Mouse (Mus musculus): ENCODE results near the gene Prr12. TPM values are rescaled to one million over a fixed set of nuclear protein-coding genes. Genes with fewer than 3 reads are reported as not detected.

The Prr12 gene
- total RNA-seq, 2 experiments from 2014 or later: 75.7 to 77.5 TPM

DNA sequence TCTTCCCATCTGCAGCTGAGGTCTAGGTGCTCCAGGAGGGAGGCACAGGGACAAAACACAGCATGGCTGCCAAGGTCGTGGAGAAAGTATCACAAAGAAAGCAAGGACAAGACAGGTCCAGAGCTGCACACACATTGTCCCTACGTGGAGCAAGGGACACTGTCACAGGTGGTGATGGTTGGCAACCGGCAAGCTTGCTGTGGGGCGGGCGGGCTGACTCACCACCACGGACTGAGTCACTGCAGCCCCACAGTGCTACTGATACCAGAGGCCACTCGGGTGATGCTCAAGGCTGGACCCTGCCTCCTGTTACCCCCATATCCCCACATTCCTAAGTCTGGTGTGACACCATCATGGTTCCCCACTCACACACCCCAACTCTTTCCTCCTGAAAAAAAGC is 50.2 kb downstream of the Prr12 start:
- DNase-seq (ENCODE audit: low spot score in 2 of 2): no peak

DNA sequence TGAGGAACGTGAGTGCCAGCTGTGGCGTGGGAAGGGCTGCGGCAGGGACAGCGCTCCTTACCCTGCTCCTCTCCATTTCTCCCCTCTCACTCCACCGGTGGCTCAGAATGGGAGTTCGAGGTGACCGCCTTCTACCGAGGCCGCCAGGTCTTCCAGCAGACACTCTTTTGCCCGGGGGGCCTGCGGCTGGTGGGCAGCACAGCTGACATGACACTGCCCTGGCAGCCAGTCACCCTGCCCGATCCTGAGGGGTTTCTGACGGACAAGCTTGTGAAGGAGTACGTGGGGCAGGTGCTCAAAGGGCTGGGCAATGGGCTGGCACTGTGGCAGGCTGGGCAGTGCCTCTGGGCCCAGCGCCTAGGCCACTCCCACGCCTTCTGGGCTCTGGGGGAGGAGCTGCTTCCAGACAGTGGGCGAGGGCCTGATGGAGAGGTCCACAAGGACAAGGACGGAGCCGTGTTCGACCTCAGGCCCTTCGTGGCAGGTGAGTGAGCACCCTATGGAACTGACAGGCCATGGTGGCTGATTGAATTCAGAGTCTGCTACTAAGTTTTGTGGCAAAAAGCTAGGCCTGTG is 52.1 kb downstream of the Prr12 start:
- DNase-seq (ENCODE audit: low spot score in 2 of 2): no peak

DNA sequence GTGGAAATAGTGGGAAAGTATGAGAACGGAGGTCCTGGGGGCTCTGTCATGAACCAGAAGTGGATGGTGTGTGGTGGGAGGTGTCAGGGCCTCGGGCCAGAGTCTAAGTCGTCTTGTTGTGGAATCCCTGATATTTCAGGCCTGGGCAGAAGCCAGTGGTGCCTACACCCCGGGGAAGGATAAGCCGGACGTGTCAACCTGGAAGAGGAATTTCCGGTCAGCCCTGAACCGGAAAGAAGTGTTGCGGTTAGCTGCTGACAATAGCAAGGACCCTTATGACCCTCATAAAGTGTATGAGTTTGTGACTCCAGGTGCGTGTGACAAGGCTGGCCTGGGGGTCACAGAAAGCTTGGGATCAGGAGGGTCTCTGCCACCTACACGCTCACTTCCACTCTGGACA is 52.9 kb downstream of the Prr12 start:
- DNase-seq (ENCODE audit: low spot score in 2 of 2): no peak

DNA sequence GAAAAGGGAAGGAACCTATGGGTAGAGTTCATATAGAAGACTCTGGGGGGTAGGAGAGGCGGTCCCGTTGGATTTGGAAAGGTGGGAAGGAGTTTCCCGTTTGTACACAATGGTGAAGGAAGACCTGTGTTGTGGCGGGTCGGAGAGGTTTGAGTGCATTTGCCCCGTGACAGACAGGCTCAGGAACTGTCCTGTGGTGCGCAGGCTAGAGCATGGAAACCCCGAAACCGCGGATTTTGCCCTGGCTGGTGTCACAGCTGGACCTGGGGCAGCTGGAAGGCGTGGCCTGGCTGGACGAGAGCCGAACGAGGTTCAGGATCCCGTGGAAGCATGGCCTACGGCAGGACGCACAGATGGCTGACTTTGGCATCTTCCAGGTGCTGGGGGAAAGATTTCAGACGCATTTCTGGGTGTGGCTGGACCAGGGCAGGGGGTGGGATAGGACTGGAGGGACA is 54.2 kb downstream of the Prr12 start, which contains the start of gene Bcl2l12:
Gene Bcl2l12 (minus strand): TSS at position 212 of the 455 bp plus-strand sequence.
- DNase-seq (ENCODE audit: low spot score in 2 of 2): no peak

DNA sequence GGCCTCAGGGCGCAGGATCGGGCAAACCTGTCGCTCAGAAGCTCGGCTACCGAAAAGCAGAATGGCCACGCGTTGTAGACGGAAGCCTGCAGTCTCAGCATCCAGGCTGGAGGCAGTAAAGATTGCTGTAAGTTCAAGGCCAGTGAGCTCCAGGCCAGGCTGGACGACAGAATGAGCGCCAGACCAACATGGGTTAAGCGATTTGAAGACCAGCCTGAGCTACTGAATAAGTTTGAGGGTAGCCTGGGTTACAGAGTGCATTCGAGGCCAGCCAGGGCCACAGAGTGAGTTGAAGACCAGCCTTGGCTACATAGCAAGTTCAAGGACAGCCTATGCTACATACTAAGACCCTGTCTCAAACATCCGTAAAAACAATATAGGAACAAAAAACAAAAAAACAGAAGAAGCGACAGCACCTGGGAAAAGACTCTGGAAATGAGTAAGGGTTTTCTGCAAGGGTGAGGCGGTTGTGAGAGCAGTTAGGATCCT is 54.7 kb downstream of the Prr12 start:
- no peak for DNase-seq (ENCODE audit: low spot score in 2 of 2)

DNA sequence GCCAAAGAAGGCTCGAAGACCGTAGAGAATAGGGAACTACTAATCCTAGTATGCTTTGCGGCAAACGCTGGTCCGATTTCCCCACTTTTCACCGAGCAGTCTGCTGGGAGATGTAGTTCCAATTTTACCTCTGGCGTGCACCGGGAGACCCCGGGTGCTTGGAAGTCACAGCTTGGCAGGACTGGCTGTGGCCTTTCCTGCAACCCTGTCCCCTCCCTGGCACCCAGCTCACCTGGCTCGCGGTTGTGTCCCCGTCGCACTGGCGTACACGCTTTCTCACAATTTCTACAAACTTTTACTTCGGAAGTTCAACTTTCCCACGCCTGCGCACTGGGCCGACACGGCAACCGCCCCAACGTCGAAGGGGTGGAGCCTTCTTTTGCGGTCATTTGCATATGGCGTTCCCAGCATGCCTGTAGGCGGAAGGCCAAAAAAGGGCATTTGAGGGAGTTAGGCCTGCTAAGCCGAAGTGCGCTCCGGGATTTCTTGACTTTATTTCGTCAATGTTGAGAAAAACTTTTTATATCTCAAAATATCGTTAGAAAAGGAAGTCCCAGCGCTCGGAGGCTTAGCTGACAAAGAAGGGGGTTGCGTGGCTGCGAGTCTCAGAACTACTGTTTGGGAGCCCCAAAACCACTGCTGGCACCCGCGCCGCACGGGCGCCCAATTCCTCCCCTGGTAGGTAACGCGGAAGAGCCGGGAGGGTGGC is 55.3 kb downstream of the Prr12 start, which contains the start of gene Irf3:
Gene Irf3 (plus strand): TSS at position 418 of the 709 bp plus-strand sequence.
- peak; percentile 95 to 98 for DNase-seq (ENCODE audit: low spot score in 2 of 2)

DNA sequence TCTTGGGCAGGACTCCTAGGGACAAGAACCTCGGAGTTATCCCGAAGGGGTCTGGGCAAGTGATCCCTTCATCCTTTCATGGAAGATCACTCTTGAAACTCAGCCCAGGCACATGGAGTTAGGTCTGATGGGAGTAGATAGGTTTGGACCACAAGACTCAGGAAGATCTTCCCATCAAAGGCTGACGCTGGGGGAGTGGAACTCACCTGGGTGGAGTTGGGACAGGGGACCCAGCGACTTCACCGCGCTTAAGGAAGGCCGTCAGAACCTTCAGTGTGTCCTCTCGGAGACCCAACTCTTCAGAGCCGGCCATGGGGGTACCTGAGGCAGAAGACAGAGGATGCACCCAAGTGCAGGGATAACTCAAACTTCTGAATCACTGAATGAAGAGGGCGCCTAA is 56.0 kb downstream of the Prr12 start:
- DNase-seq (ENCODE audit: low spot score in 2 of 2): no peak

DNA sequence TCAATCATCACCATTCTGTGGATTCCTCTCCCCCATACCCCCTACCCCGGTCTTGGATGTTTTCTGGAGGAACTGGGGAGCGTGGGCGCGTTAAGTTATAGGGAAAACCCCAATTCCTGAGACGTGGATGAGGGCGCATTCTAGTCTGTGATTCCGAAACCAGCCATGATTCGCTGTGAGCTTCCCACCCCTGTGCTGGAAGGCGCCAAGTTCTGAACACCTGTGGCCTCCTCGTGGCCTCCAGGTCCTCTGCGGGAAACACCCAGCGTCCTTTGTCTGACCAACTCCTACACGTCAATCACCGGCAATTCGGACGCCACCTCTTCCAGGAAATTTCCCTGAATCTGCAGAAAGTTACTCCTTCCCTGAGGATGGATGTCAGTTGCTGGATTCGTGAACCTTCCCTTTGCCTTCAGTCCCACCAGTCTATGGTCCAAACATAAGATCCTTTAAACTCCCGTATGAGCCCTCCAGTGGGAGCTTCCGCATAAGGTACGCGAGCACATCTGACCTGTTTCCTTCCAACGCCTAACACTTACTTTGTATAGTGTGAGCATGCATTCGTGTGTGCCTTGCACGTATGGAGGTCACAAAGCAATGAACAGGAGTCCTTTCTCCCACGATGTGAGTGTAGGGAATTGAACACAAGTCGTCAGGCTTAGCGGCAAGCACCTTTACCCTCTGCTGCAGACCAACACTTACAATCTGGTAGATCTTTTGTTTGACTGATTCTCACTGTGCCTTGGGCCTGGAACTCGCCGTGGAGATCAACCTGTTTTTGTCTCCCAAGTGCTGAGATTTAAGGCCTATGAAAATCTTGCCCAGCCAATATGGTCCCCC is 65.6 kb downstream of the Prr12 start:
- no peak for DNase-seq (ENCODE audit: low spot score in 2 of 2)

DNA sequence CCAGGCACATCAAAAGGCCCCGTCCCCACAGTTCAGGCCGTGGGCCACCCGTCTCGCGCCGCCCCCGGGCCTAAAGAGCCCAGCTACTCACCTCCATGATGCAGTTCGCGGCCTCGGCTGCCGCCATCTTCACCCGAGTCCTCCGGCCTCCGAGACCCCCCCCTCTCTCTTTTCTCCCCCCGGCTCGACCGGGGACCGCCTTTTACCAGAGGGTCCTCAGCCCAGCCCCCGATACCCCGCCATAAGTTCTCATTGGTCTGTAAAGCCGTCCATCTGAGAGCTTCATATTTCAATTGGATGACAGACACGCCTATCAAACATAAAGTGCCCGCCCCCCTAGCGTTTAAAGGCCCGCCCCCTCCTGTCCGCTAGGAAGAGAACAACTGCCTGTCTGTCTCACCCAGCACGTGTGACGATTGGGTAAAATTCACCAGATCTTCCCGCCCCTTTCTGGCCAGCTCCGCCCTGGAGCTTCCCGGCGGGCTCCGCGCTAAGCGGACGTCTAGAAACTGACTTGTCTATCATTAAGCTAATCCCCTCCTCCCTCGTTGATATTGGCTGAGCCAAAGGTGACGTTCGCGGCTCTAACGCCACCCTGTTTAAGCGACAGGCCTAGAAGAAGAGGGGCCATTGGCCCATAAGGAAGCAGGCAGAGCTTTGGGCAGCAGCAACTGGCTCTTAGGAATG is 66.3 kb downstream of the Prr12 start, which contains the start of gene Prmt1:
Gene Prmt1 (minus strand): TSS at position 377 of the 687 bp plus-strand sequence.
- DNase-seq (ENCODE audit: low spot score in 2 of 2): peak; percentile 99

DNA sequence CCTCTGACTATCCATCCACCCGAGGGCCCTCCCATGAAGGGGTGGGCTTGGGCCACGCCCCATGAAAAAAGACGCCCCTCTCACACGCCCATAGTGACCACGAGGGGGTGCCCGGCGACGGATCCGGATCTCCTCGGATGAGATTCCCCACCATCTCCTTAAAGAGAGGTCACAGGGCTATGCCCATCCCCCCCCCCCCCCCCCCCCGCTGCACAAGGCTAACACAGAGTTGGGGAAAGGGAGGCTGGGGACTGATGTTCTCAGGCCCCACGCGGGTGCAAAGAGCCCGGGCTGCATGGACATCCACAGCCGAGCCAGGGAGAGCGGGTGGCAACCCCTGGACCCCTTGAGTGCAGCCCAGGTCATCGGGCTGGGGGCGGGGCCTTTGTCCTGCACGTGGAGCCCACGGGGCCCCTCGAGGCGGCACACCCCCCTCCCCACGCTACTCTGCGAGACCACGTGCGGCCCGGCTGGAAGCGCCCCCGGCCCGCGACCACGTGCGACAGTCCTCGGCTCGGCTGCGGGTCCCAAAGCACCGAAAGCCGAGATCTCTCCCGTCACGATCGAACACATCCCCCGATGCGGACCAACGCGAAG is 67.0 kb downstream of the Prr12 start:
- peak in 1 of 2 experiments; percentile 54 for DNase-seq (ENCODE audit: low spot score in 2 of 2)

DNA sequence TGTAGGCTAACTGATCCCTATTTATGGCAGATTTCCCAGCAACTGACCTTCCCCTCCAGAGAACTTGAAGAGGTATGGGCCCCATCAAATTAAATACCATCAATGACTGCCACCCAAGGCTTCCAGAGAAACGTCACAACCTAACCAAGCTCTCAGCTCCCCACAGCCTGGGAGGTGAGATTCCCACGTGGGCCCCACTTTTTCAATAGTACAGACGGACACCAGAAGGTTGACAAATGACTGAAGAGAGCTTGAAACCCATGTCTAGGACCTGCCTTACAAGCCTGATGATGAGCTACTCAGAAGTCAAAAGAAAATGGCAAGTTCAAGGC is 67.9 kb downstream of the Prr12 start:
- no peak for DNase-seq (ENCODE audit: low spot score in 2 of 2)

DNA sequence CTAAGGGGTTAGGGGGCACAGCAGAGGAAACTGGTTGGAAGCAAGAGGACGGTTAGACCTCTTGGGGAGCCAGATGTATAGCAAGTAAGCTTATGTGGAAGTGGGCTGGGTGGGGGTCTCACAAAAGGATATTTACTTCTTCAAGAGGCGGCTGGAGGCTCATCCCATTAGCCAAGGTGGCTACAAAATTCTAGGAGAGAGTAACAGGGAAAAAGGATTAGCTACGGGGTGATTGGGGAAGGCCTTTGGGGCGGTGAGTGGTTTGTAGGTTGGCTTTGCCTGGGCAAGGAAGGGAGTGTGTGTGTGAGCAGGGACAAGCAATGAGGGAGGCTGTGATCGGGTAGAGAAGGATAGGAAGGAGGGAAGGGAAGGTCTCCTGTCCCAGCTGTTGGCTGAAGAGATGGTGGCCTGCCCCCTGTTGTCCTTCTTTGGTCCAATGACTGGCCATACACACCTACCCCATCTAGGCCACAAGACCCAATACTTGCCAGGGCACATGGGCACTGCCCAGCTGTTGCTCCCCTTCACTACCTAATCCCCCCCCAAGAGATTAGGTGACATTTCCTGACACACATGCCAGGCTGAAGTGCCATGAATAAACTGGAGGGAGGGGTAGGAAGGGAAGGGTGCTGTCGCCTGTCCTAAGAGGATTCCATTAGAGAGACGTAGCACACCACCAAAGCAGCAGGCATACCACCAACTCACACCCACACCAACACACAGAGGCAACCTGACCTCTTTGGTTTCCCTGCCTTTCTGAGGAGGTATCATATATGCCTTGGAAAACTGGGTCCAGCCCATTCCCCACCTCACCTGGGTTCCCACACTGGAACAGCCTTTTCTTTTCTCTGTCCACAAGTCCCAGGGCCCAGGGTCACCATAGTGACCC is 68.5 kb downstream of the Prr12 start:
- DNase-seq (ENCODE audit: low spot score in 2 of 2): no peak

DNA sequence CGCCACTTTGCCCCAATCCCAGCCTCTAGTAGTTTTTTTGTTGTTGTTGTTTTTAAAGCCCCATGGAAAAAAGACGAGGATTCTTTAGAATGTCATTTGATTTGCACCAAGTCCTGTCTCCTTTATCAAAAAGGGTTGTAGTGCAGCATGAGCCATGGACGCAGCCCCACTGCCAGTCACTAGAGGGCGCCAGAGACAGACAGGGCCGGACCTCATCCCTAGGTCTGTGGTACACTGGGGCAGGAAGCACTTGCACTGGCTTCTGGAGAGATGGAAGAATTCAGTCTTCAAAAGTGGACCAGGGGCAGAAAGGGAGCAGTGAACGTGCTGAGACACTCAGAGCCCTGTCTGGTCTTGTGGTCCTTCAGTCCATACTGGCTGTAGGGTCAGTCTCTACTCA is 69.6 kb downstream of the Prr12 start:
- peak; percentile 69 to 90 for DNase-seq (ENCODE audit: low spot score in 2 of 2)

DNA sequence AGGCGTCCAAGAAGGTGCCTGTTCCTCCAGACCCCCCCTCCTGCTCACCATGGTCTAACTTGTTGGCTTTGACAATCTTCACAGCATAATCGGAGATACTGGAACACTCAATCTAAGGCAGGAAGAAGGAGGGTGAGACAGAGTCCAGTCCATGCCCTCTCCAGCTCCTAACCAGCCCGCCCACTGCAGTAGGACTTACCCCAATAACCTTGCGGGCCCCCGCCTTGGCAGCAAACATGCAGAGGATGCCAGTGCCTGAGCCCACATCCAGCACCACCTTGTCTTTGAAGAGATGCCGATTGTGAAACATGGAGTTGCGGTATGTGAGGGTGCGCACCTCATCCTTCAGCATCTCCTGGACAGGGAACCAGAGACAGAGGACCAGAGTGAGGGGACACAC is 71.1 kb downstream of the Prr12 start:
- no peak for DNase-seq (ENCODE audit: low spot score in 2 of 2)

DNA sequence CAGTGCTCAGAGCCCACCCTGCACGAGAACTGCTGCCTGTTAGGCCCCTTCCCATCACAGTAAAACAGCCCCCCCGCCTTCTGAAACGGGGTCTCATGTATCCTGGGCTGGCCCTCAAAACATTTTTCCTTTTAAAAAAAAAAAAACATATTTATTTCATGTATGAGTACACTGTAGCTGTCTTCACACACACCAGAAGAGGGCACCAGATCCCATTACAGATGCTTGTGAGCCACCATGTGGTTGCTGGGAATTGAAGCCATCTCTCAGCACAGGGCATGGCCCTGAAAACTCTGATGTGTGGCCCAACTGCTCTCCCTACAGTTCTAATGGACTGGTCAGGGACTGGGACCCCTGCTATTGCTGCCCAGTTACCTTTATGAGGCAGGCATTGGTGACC is 74.4 kb downstream of the Prr12 start:
- no peak for DNase-seq (ENCODE audit: low spot score in 2 of 2)

Small RNA genes lying within 50 kb of the gene (microRNA-seq; reads per million reads assigned to microRNA genes)
- 0.99 to 1.8 reads per million in 2 experiments for gene Mir7054

Other genes starting within 250 kb of the Prr12 start
- 10 to 100 TPM; 30.7 to 32.7 TPM for gene Nup62, start 236.8 kb downstream of the Prr12 start, total RNA-seq (2021)
- gene Il4i1, start 236.5 kb downstream of the Prr12 start, total RNA-seq (2021): 1 to 10 TPM; 1.8 to 2.0 TPM
- 10 to 100 TPM; 27.4 to 27.9 TPM for gene Atf5, start 236.2 kb downstream of the Prr12 start, total RNA-seq (2021)
- gene Akt1s1, start 203.9 kb downstream of the Prr12 start, total RNA-seq (2021): 10 to 100 TPM; 76.2 to 79.7 TPM
- 10 to 100 TPM; 67.9 to 70.6 TPM for gene Tbc1d17, start 203.8 kb downstream of the Prr12 start, total RNA-seq (2021)
- gene Pnkp, start 195.7 kb downstream of the Prr12 start, total RNA-seq (2021): 10 to 100 TPM; 25.3 to 27.8 TPM
- gene Ptov1, start 183.1 kb downstream of the Prr12 start, total RNA-seq (2021): 100 to 1,000 TPM; 341 to 350 TPM
- gene Med25, start 160.2 kb downstream of the Prr12 start, total RNA-seq (2021): 100 to 1,000 TPM in 1 of 2 experiments, 10 to 100 TPM in 1; 96.8 to 101 TPM
- 10 to 100 TPM; 23.4 to 24.5 TPM for gene Fuz, start 156.8 kb downstream of the Prr12 start, total RNA-seq (2021)
- gene Ap2a1, start 123.4 kb downstream of the Prr12 start, total RNA-seq (2021): 100 to 1,000 TPM; 288 to 294 TPM
- gene Tsks, start 109.7 kb downstream of the Prr12 start, total RNA-seq (2021): 1 to 10 TPM in 1 of 2 experiments, under 1 TPM in 1; 0.79 to 1.2 TPM
- gene Cpt1c, start 78.0 kb downstream of the Prr12 start, total RNA-seq (2021): 100 to 1,000 TPM; 129 to 136 TPM
- gene Prmt1, start 66.3 kb downstream of the Prr12 start, total RNA-seq (2021): 100 to 1,000 TPM; 172 to 183 TPM
- gene Irf3, start 55.2 kb downstream of the Prr12 start, total RNA-seq (2021): 10 to 100 TPM; 41.5 to 43.7 TPM
- gene Bcl2l12, start 54.2 kb downstream of the Prr12 start, total RNA-seq (2021): 1 to 10 TPM; 3.1 TPM
- 100 to 1,000 TPM; 159 to 168 TPM for gene Scaf1, start 36.5 kb downstream of the Prr12 start, total RNA-seq (2021)
- 10 to 100 TPM; 11.6 to 12.9 TPM for gene Rras, start 34.9 kb downstream of the Prr12 start, total RNA-seq (2021)
- gene Nosip, start 9.5 kb upstream of the Prr12 start, total RNA-seq (2021): 10 to 100 TPM; 50.8 to 57.6 TPM
- 1 to 10 TPM; 5.9 TPM for gene Prrg2, start 9.8 kb upstream of the Prr12 start, total RNA-seq (2021)
- gene Rcn3, start 39.3 kb upstream of the Prr12 start, total RNA-seq (2021): 1 to 10 TPM; 7.4 to 8.5 TPM
- gene Fcgrt, start 51.0 kb upstream of the Prr12 start, total RNA-seq (2021): 10 to 100 TPM; 14.8 to 18.7 TPM
- gene Rps11, start 71.6 kb upstream of the Prr12 start, total RNA-seq (2021): 100 to 1,000 TPM; 481 to 486 TPM
- gene Rpl13a, start 75.9 kb upstream of the Prr12 start, total RNA-seq (2021): 100 to 1,000 TPM; 866 to 870 TPM
- gene Gm45713, start 83.3 kb upstream of the Prr12 start, total RNA-seq (2021): not detected
- 1 to 10 TPM; 6.9 to 9.5 TPM for gene Flt3l, start 83.6 kb upstream of the Prr12 start, total RNA-seq (2021)
- 10 to 100 TPM; 43.2 to 44.5 TPM for gene Pih1d1, start 101.4 kb upstream of the Prr12 start, total RNA-seq (2021)
- gene Aldh16a1, start 101.7 kb upstream of the Prr12 start, total RNA-seq (2021): 10 to 100 TPM; 11.4 to 16.3 TPM
- gene Slc17a7, start 111.1 kb upstream of the Prr12 start, total RNA-seq (2021): 1,000 to 10,000 TPM; 1,340 to 1,403 TPM
- under 1 TPM in 1 of 2 experiments, not detected in 1; 0.18 TPM for gene Gfy, start 126.7 kb upstream of the Prr12 start, total RNA-seq (2021)
- not detected for gene Pth2, start 128.1 kb upstream of the Prr12 start, total RNA-seq (2021)
- 1 to 10 TPM; 2.2 to 3.4 TPM for gene Ccdc155, start 152.0 kb upstream of the Prr12 start, total RNA-seq (2021)
- gene Dkkl1, start 159.3 kb upstream of the Prr12 start, total RNA-seq (2021): 1 to 10 TPM; 1.9 to 3.1 TPM
- gene Tead2, start 162.9 kb upstream of the Prr12 start, total RNA-seq (2021): 1 to 10 TPM; 3.2 to 4.2 TPM
- gene Cd37, start 186.2 kb upstream of the Prr12 start, total RNA-seq (2021): 1 to 10 TPM; 4.5 to 4.8 TPM
- gene Slc6a16, start 188.2 kb upstream of the Prr12 start, total RNA-seq (2021): 1 to 10 TPM; 1.3 to 2.6 TPM
- not detected for gene Slc6a21, start 224.6 kb upstream of the Prr12 start, total RNA-seq (2021)

Measured in layer of hippocampus, adult 18-20 months (tissue).